Mouse (Mus musculus): ENCODE measurements around the gene Edrf1.

- TF ChIP-seq EP300 (IDR thresholded peaks at IDR 0.05; ENCODE audit: low read depth): no peak
- peak; percentile 44 for TF ChIP-seq CTCF (IDR thresholded peaks at IDR 0.05; ENCODE audit: low read depth)
Observed at GRCm38 (mm10) chr7:133620721-133621120, 16.6 kb upstream of the Edrf1 start.

All from liver, postnatal 0 days (tissue).